Mouse (Mus musculus): ENCODE data around the gene Ndufaf5. TPM values are rescaled to one million over a fixed set of nuclear protein-coding genes. Genes with fewer than 3 reads are reported as not detected.

Ndufaf5 gene
- polyA plus RNA-seq, 1 experiment = 5.0 TPM

Other genes with a start within 250 kb of the Ndufaf5 start
- 2.1 and 2.4 TPM in 2 replicates for gene Tasp1, start 103.8 kb upstream of the Ndufaf5 start, polyA plus RNA-seq (2012; rRNA removed)
- not detected in 2 replicates for gene Gm17374, start 18.6 kb upstream of the Ndufaf5 start, polyA plus RNA-seq (2012; rRNA removed)
- 0.68 and 0.80 TPM in 2 replicates for gene Esf1, start 85 bp upstream of the Ndufaf5 start, polyA plus RNA-seq (2012; rRNA removed)
- not detected in 2 replicates for gene Sel1l2, start 219.1 kb downstream of the Ndufaf5 start, polyA plus RNA-seq (2012; rRNA removed)
- gene Macrod2, start 224.7 kb downstream of the Ndufaf5 start, polyA plus RNA-seq (2012; rRNA removed) = 1.9 and 2.3 TPM in 2 replicates